Mouse (Mus musculus): ENCODE measurements around the gene Mab21l1.

The Mab21l1 gene

GRCm38 (mm10) chr3:55782056-55782687 is at the start of gene Mab21l1:
TSS of gene Mab21l1 (plus strand) at chr3:55782510.
- DNase-seq: peak; percentile 96

GRCm38 (mm10) chr3:55733665-55734064 is 48.6 kb upstream of the Mab21l1 start:
- no peak for DNase-seq

- no peak for DNase-seq
These were observed 40.9 kb upstream of the Mab21l1 start for GRCm38 (mm10) chr3:55741428-55741827.

- no peak for DNase-seq
These were observed 40.1 kb upstream of the Mab21l1 start for GRCm38 (mm10) chr3:55742218-55742617.

GRCm38 (mm10) chr3:55742654-55743053 is 39.7 kb upstream of the Mab21l1 start:
- no peak for DNase-seq

GRCm38 (mm10) chr3:55743885-55744284 is 38.4 kb upstream of the Mab21l1 start:
- DNase-seq: no peak

- DNase-seq: no peak
These were observed 31.8 kb upstream of the Mab21l1 start for GRCm38 (mm10) chr3:55750445-55751065.

GRCm38 (mm10) chr3:55751363-55751762 is 30.9 kb upstream of the Mab21l1 start:
- DNase-seq: peak in 1 of 2 experiments; percentile 21

GRCm38 (mm10) chr3:55752558-55752957 is 29.8 kb upstream of the Mab21l1 start:
- peak in 1 of 2 experiments; percentile 47 for DNase-seq

- DNase-seq: no peak
These were observed 28.4 kb upstream of the Mab21l1 start for GRCm38 (mm10) chr3:55753872-55754271.

GRCm38 (mm10) chr3:55754981-55755608 is 27.2 kb upstream of the Mab21l1 start:
- DNase-seq: no peak

- DNase-seq: no peak
These were observed 26.3 kb upstream of the Mab21l1 start for GRCm38 (mm10) chr3:55755805-55756601.

GRCm38 (mm10) chr3:55756602-55757190 is 25.6 kb upstream of the Mab21l1 start:
- DNase-seq: no peak

GRCm38 (mm10) chr3:55758297-55758696 is 24.0 kb upstream of the Mab21l1 start:
- DNase-seq: peak; percentile 51 to 63

- no peak for DNase-seq
These were observed 18.7 kb upstream of the Mab21l1 start for GRCm38 (mm10) chr3:55763591-55763990.

GRCm38 (mm10) chr3:55768654-55769053 is 13.7 kb upstream of the Mab21l1 start:
- no peak for DNase-seq

GRCm38 (mm10) chr3:55769308-55769707 is 13.0 kb upstream of the Mab21l1 start:
- DNase-seq: no peak

- DNase-seq: peak; percentile 72 to 74
These were observed 8.1 kb upstream of the Mab21l1 start for GRCm38 (mm10) chr3:55774203-55774602.

- peak; percentile 60 to 61 for DNase-seq
These were observed 7.1 kb upstream of the Mab21l1 start for GRCm38 (mm10) chr3:55775245-55775644.

- DNase-seq: peak; percentile 45 to 56
These were observed 6.6 kb upstream of the Mab21l1 start for GRCm38 (mm10) chr3:55775753-55776152.

GRCm38 (mm10) chr3:55777501-55777900 is 4.8 kb upstream of the Mab21l1 start:
- peak; percentile 33 to 44 for DNase-seq

All from cerebellum, postnatal 25 days (tissue).